Mouse (Mus musculus) hindbrain, embryonic 14.5 days (tissue): ENCODE data around the gene Cdc25a. TPM values are rescaled to one million over a fixed set of nuclear protein-coding genes. Genes with fewer than 3 reads are reported as not detected.

Experiments used
- ATAC-seq: fragments of 200-750 bp; cut with Nextera tagmentation; 2 replicates; pipeline ENCODE4 v1.8.0; 2017; ENCODE audit warnings: moderate number of reproducible peaks, mild to moderate bottlenecking, moderate TSS enrichment, moderate library complexity; ENCODE audit not compliant: low FRiP score
- DNase-seq: peaks from one replicate; pipeline ENCODE4 v3.0.0-alpha.2; 2015; ENCODE audit warnings: low spot score
- H3K27ac ChIP-seq: fragments of 300-500 bp; sonication (generic); 2 replicates; pipeline ENCODE4 v1.5.1; 2014; ENCODE audit warnings: mild to moderate bottlenecking, moderate library complexity
- H3K27me3 ChIP-seq: fragments of 300-500 bp; sonication (generic); 2 replicates; pipeline ENCODE4 v1.6.1; 2014; ENCODE audit warnings: mild to moderate bottlenecking, low read length, mixed read lengths; ENCODE audit not compliant: control insufficient read depth, insufficient read depth
- H3K36me3 ChIP-seq: fragments of 300-500 bp; sonication (generic); replicated peaks from 2 replicates; pipeline ENCODE4 v1.6.1; 2014; ENCODE audit not compliant: control insufficient read depth, insufficient read depth
- H3K4me1 ChIP-seq: fragments of 300-500 bp; sonication (generic); replicated peaks from 2 replicates; pipeline ENCODE4 v1.6.1; 2014; ENCODE audit warnings: antibody characterized with exemption, low read length, mixed read lengths; ENCODE audit not compliant: control insufficient read depth, insufficient read depth
- H3K4me2 ChIP-seq: fragments of 300-500 bp; sonication (generic); replicated peaks from 2 replicates; pipeline ENCODE4 v1.6.1; 2014; ENCODE audit warnings: mild to moderate bottlenecking, moderate library complexity
- H3K4me3 ChIP-seq: fragments of 300-500 bp; sonication (generic); replicated peaks from 2 replicates; pipeline ENCODE4 v1.5.1; 2014; ENCODE audit warnings: mild to moderate bottlenecking, low read length
- H3K9ac ChIP-seq: fragments of 300-500 bp; sonication (generic); 2 replicates; pipeline ENCODE4 v1.6.1; 2014
- H3K9me3 ChIP-seq: fragments of 300-500 bp; sonication (generic); 2 replicates; pipeline ENCODE4 v1.6.1; 2016; ENCODE audit warnings: low read length; ENCODE audit not compliant: control insufficient read depth
- WGBS: fragments of 180-500 bp; shearing (Covaris S2); extraction: QIAGEN DNeasy Blood & Tissue Kit; methylation state at CpG from one replicate; pipeline ENCODE4 v1.1.7; 2014; 5-methylcytosine and 5-hydroxymethylcytosine counted together
- polyA plus RNA-seq: library from polyadenylated mRNA; unstranded; fragments of >200 nt; fragmentation: Nextera tagmentation; extraction: Ambion mirVana; gene quantifications from 2 replicates; pipeline ENCODE4 v1.2.1, GENCODE M21; 2014

The Cdc25a gene
- polyA plus RNA-seq, 1 experiment from 2014 or later, result 12.5 TPM

- Histone ChIP-seq H3K4me1 (no peaks in the 10 kb centered on the region), H3K9me3 (no peaks in the 10 kb centered on the region), H3K27me3 (no peaks in the 10 kb centered on the region), H3K4me3 (no peak overlapping the region), H3K4me2 (no peak overlapping the region), H3K27ac (no peak overlapping the region), H3K9ac (no peak overlapping the region), H3K36me3 (no peaks in the 10 kb centered on the region)
- DNase-seq (no peak), ATAC-seq (no peak)
- WGBS, result 84% methylated on average over 2 of the region's 2 CpGs
Observed at GRCm38 (mm10) chr9:109917931-109918330, 42.6 kb downstream of the Cdc25a start.

DNA sequence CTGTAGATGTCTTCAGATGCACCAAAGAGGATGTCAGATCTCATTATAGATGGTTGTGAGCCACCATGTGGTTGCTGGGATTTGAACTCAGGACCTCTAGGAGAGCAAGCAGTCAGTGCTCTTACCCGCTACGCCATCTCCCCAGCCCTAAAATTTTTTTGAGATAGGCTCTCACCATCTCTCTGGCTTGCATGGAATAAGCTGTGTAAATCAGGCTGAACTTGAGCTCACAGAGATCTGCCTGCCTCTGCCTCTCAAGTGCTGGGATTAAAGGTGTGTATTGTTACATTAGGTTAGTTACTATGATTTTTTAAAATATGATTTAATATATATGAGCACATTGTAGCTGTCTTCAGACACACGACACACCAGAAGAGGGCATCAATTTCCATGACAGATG, 53.8 kb downstream of the Cdc25a start:
- peaks cover 11% of the 10 kb centered on the region for H3K4me1 ChIP-seq
- 98% methylated on average over 3 of the region's 3 CpGs for WGBS
- DNase-seq (no peak), ATAC-seq (no peak)
- no peak overlapping the region for H3K4me3 ChIP-seq
- H3K27ac ChIP-seq, result no peak overlapping the region
- no peaks in the 10 kb centered on the region for H3K9me3 ChIP-seq
- no peaks in the 10 kb centered on the region for H3K36me3 ChIP-seq
- H3K4me2 ChIP-seq, result no peak overlapping the region
- H3K27me3 ChIP-seq, result no peaks in the 10 kb centered on the region
- no peak overlapping the region for H3K9ac ChIP-seq

GRCm38 (mm10) chr9:109930063-109930462, 54.7 kb downstream of the Cdc25a start:
- no peak overlapping the region for H3K4me3 ChIP-seq
- DNase-seq, result no peak
- H3K9ac ChIP-seq, result no peak overlapping the region
- H3K4me2 ChIP-seq, result no peak overlapping the region
- no peaks in the 10 kb centered on the region for H3K36me3 ChIP-seq
- ATAC-seq, result no peak
- peaks cover 11% of the 10 kb centered on the region for H3K4me1 ChIP-seq
- no peaks in the 10 kb centered on the region for H3K27me3 ChIP-seq
- 96% methylated on average over 5 of the region's 5 CpGs for WGBS
- H3K9me3 ChIP-seq, result no peaks in the 10 kb centered on the region
- H3K27ac ChIP-seq, result no peak overlapping the region

- ATAC-seq (no peak), DNase-seq (no peak)
- Histone ChIP-seq H3K4me1 (peaks cover 11% of the 10 kb centered on the region), H3K36me3 (no peaks in the 10 kb centered on the region), H3K9me3 (no peaks in the 10 kb centered on the region), H3K27ac (peak overlapping the region; percentile 93), H3K4me2 (peak overlapping the region; percentile 47), H3K9ac (peak overlapping the region; percentile 40; the same call in 1 of the 2 replicates), H3K4me3 (peak overlapping the region; percentile 74), H3K27me3 (no peaks in the 10 kb centered on the region)
- WGBS, result 72% methylated on average over 6 of the region's 6 CpGs
Observed at GRCm38 (mm10) chr9:109930752-109931151, 55.4 kb downstream of the Cdc25a start.

DNA sequence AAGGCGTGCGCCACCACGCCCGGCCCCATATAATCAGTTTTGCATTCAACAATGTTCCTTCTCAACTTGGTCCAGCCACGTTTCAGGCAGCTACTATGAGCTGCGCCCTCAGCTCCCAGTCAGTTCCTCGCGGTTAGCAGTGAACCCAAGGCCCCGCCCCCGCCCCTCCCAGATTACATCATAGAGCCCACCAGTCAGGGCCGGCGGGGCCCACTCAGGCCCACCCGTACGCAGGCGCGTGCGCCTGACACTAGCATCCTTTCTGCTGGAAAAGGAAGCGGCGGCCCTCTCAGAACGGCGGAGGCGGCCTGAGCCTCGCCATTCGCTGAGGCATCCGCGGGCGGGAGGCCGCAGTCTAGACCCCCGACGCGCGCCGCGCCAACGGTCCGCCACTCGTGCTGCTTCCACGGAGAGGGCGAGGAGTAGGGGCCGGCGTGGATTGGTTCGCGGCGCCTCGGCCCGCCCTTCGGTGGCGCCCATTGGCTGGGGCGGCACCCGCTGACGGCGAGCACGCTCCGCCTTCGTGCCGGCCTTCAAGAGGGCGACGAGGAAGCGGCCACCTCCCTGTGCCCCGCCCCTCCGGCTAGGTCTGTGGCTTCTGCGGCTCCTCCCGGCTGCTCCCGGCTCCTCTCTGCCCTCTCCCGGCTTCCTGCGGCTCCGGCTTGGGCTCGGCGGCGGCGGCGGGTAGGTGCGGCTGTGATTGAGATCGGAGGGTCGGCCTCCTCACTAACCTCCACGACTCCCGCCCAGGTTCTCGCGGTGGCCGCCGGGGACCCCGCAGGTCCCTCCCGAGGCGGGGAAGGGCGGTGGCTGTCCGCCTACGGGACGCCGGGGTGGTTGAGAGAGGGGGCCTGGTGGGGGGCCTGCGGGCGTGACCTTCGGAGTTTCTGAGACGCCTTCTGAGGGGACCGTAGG, 56.1 kb downstream of the Cdc25a start, which contains the start of gene Map4:
Gene Map4 (plus strand): TSS at position 204 of the 915 bp plus-strand sequence.
- peak; percentile 98 for ATAC-seq
- Histone ChIP-seq H3K4me1 (peaks cover 11% of the 10 kb centered on the region), H3K4me2 (peak within 1 kb of the TSS; percentile 81), H3K9me3 (no peaks in the 10 kb centered on the region), H3K27me3 (no peaks in the 10 kb centered on the region), H3K4me3 (peak within 1 kb of the TSS; percentile 74), H3K27ac (peak within 1 kb of the TSS; percentile 93), H3K9ac (peak within 1 kb of the TSS; percentile 86), H3K36me3 (no peaks in the 10 kb centered on the region)
- WGBS, result under 1% methylated on average over 77 of the region's 94 CpGs
- DNase-seq, result peak; percentile 93

DNA sequence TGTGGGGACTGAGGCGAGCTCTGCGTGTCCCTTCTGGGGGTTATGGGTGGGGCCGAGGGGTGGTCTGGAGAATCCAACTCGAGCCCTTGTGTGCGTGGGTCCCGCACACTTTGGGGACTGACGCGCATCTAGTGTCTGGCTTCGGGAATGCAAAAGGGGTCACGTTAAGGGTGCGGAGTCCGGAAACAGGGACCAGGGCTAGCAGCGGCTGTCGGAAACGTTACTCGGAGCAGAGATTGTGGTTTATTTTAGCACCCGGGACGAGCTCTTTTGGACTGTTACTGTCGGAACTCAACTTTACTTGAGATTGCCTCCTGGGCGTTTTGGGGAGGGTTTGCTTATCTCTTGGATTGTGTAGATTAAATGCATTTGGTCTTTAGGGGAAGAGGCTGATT, 57.0 kb downstream of the Cdc25a start:
- Histone ChIP-seq H3K27me3 (no peaks in the 10 kb centered on the region), H3K4me2 (peak overlapping the region; percentile 81), H3K36me3 (no peaks in the 10 kb centered on the region), H3K27ac (peak overlapping the region; percentile 93), H3K9me3 (no peaks in the 10 kb centered on the region), H3K9ac (peak overlapping the region; percentile 86), H3K4me1 (peaks cover 11% of the 10 kb centered on the region), H3K4me3 (peak overlapping the region; percentile 74)
- no peak for ATAC-seq
- DNase-seq, result peak; percentile 31
- 0% methylated on average over 20 of the region's 20 CpGs for WGBS

GRCm38 (mm10) chr9:109932756-109933375, 57.5 kb downstream of the Cdc25a start:
- ATAC-seq, result no peak
- peak overlapping the region; percentile 74 for H3K4me3 ChIP-seq
- H3K36me3 ChIP-seq, result no peaks in the 10 kb centered on the region
- DNase-seq, result peak; percentile 48
- no peaks in the 10 kb centered on the region for H3K9me3 ChIP-seq
- peak overlapping the region; percentile 81 for H3K4me2 ChIP-seq
- peak overlapping the region; percentile 93 for H3K27ac ChIP-seq
- no peaks in the 10 kb centered on the region for H3K27me3 ChIP-seq
- peak overlapping the region; percentile 86 for H3K9ac ChIP-seq
- H3K4me1 ChIP-seq, result peaks cover 11% of the 10 kb centered on the region
- 3% methylated on average over 12 of the region's 12 CpGs for WGBS

- no peak overlapping the region for H3K4me3 ChIP-seq
- H3K4me1 ChIP-seq, result no peaks in the 10 kb centered on the region
- WGBS, result 99% methylated on average over 3 of the region's 3 CpGs
- no peaks in the 10 kb centered on the region for H3K9me3 ChIP-seq
- no peak overlapping the region for H3K27ac ChIP-seq
- ATAC-seq, result no peak
- H3K36me3 ChIP-seq, result no peaks in the 10 kb centered on the region
- H3K4me2 ChIP-seq, result no peak overlapping the region
- DNase-seq, result no peak
- no peak overlapping the region for H3K9ac ChIP-seq
- no peaks in the 10 kb centered on the region for H3K27me3 ChIP-seq
Observed at GRCm38 (mm10) chr9:109939401-109939800, 64.0 kb downstream of the Cdc25a start.

GRCm38 (mm10) chr9:109942796-109943195, 67.4 kb downstream of the Cdc25a start:
- H3K4me2 ChIP-seq, result no peak overlapping the region
- WGBS, result 73% methylated on average over 4 of the region's 4 CpGs
- DNase-seq (no peak), ATAC-seq (no peak)
- H3K9ac ChIP-seq, result no peak overlapping the region
- no peaks in the 10 kb centered on the region for H3K27me3 ChIP-seq
- no peaks in the 10 kb centered on the region for H3K9me3 ChIP-seq
- no peaks in the 10 kb centered on the region for H3K4me1 ChIP-seq
- H3K27ac ChIP-seq, result no peak overlapping the region
- H3K36me3 ChIP-seq, result no peaks in the 10 kb centered on the region
- H3K4me3 ChIP-seq, result no peak overlapping the region
